Mouse (Mus musculus): ENCODE results near the gene Hnrnpc.

- TF ChIP-seq POLR2A (IDR thresholded peaks at IDR 0.05; ENCODE audit: borderline replicate concordance, low read depth, low read length) (no peak), CTCF (IDR thresholded peaks at IDR 0.05; ENCODE audit: low read depth, low read length) (no peak)
Measured at GRCm38 (mm10) chr14:52152179-52152578, 48.4 kb upstream of the Hnrnpc start.

Measured in bone marrow macrophage, adult 2 months (primary cell).